Mouse (Mus musculus): ENCODE measurements around the gene Ier2. TPM values are rescaled to one million over a fixed set of nuclear protein-coding genes. Genes with fewer than 3 reads are reported as not detected.
A peak's percentile ranks its signal among the peaks of the same experiment; 100 is the strongest.

Gene Ier2
- total RNA-seq, 2 experiments from 2014 or later = 12.6 to 14.8 TPM

DNA sequence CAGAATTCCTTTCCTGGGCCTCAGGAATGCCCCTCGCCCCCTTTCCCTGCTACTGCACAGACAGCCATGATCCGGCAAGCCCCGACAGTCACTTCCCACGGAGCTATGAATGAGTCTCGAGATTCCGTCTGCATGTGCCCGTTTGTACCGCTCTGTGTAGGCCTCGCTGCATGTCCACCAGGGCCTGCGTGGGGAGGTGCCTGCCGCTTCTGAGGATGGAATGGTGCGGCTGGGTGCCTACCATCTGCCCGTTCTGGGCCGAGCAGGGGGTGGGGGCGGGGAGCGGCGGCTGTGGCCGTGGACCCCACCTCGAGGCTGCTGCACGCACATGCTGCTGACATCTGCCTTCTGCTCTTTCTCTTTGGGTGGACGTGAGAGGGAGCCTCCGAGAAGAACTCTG is 45.6 kb downstream of the Ier2 start:
- DNase-seq (ENCODE audit: low spot score in 2 of 2) = no peak
- intact Hi-C loops (cut with DNase I) = no loop called here

- intact Hi-C loops (cut with DNase I) = no loop called here
- no peak for DNase-seq (ENCODE audit: low spot score in 2 of 2)
Measured at GRCm38 (mm10) chr8:84615666-84616485, 46.8 kb downstream of the Ier2 start.

DNA sequence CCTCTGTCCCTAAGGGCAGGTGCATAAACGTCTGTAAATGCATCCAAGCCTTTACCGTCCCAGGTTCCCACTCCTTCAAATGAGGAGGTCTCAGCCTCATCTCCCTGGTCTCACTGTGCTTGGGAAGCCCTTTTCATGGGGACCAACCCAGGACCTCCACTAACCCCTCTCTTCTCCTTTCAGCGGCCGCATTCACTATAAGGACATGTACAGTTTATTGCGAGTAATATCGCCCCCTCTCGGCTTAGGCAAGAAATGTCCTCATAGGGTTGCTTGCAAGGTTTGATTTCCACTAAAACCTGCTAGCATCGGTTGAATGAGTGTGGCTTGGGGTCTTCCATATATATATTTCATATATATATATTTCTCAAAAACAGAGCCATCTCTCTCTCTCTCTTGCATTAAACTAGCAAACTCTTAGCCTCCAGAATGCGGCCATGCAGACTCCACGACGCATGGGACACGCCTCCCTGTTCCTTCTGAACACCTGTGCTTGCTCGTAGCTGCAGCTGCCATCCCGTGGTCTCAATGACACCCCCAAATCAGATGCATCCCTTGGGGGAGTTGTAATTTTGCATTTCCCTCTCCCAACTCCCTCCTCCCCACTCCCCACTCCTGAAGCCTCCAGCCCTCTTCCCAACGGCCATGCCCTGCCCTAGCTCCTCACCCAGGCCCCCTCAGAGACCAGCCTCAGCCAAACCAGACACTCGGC is 48.0 kb downstream of the Ier2 start:
- peak in 1 of 2 experiments; percentile 60 for DNase-seq (ENCODE audit: low spot score in 2 of 2)
- intact Hi-C loops (cut with DNase I) = no loop called here

Other genes with a start within 250 kb of the Ier2 start
- 10 to 100 TPM; 89.3 to 96.7 TPM for gene Trmt1, start 23.5 kb upstream of the Ier2 start, total RNA-seq (2021)
- 10 to 100 TPM; 90.2 to 91.9 TPM for gene Nacc1, start 25.0 kb upstream of the Ier2 start, total RNA-seq (2021)
- gene Lyl1, start 38.6 kb upstream of the Ier2 start, total RNA-seq (2021) = 1 to 10 TPM; 2.7 to 4.3 TPM
- gene G430095P16Rik, start 60.2 kb upstream of the Ier2 start, total RNA-seq (2021) = not detected
- 100 to 1,000 TPM; 402 to 429 TPM for gene Nfix, start 137.5 kb upstream of the Ier2 start, total RNA-seq (2021)
- gene Dand5, start 160.0 kb upstream of the Ier2 start, total RNA-seq (2021) = 1 to 10 TPM; 8.0 to 9.6 TPM
- 10 to 100 TPM; 23.4 to 23.6 TPM for gene Gadd45gip1, start 168.7 kb upstream of the Ier2 start, total RNA-seq (2021)
- 10 to 100 TPM; 59.5 to 72.0 TPM for gene Rad23a, start 177.8 kb upstream of the Ier2 start, total RNA-seq (2021)
- gene Calr, start 184.1 kb upstream of the Ier2 start, total RNA-seq (2021) = 100 to 1,000 TPM; 495 to 553 TPM
- gene Farsa, start 194.1 kb upstream of the Ier2 start, total RNA-seq (2021) = 10 to 100 TPM; 50.1 to 51.6 TPM
- gene Syce2, start 209.3 kb upstream of the Ier2 start, total RNA-seq (2021) = 10 to 100 TPM; 11.5 to 13.4 TPM
- 10 to 100 TPM; 36.5 to 38.9 TPM for gene Gcdh, start 231.1 kb upstream of the Ier2 start, total RNA-seq (2021)
- gene Klf1, start 239.1 kb upstream of the Ier2 start, total RNA-seq (2021) = not detected
- 1 to 10 TPM; 2.9 TPM for gene Dnase2a, start 245.7 kb upstream of the Ier2 start, total RNA-seq (2021)